Mouse (Mus musculus): ENCODE results near the gene Gper1. TPM values are rescaled to one million over a fixed set of nuclear protein-coding genes. Genes with fewer than 3 reads are reported as not detected.

The Gper1 gene
- total and polyA plus RNA-seq, 3 experiments: not detected

GRCm38 (mm10) chr5:139466801-139467200 is 43.9 kb downstream of the Gper1 start:
- ATAC-seq (ENCODE audit: extremely low read depth, insufficient number of reproducible peaks, low FRiP score, poor library complexity, severe bottlenecking): no peak

GRCm38 (mm10) chr5:139467998-139468397 is 45.0 kb downstream of the Gper1 start:
- peaks cover 30% of the 10 kb centered on the region for H3K36me3 ChIP-seq (replicated peaks)
- no peak for DNase-seq (ENCODE audit: low spot score)
- ATAC-seq (ENCODE audit: extremely low read depth, insufficient number of reproducible peaks, low FRiP score, poor library complexity, severe bottlenecking): no peak
- no peaks in the 10 kb centered on the region for H3K9me3 ChIP-seq (replicated peaks)
- H3K4me1 ChIP-seq (ENCODE audit: insufficient read depth, low read depth, low read length): peaks cover 10% of the 10 kb centered on the region; the same call in 1 of the 2 replicates
- no peak for TF ChIP-seq CTCF (IDR thresholded peaks at IDR 0.05; ENCODE audit: low read depth, low read length)
- no peak for TF ChIP-seq GATA2 (IDR thresholded peaks at IDR 0.05; ENCODE audit: borderline replicate concordance, low read depth, low read length)
- TF ChIP-seq TAL1 (conservative IDR thresholded peaks at IDR 0.05; ENCODE audit: low read depth, low read length): no peak
- no peak for TF ChIP-seq GATA1 (IDR thresholded peaks at IDR 0.05; ENCODE audit: borderline replicate concordance, low read length)
- no peak for TF ChIP-seq POLR2AphosphoS5 (IDR thresholded peaks at IDR 0.05; ENCODE audit: insufficient replicate concordance, low read depth, low read length)
- peaks cover 7% of the 10 kb centered on the region; the same call in 1 of the 2 replicates for H3K27me3 ChIP-seq (ENCODE audit: insufficient read depth, low read length)
- no peak overlapping the region for H3K4me3 ChIP-seq (ENCODE audit: low read depth, low read length)

More at GRCm38 (mm10) chr5:139466801-139467200, 43.9 kb downstream of the Gper1 start:
- Histone ChIP-seq H3K4me1 (ENCODE audit: insufficient read depth, low read depth, low read length) (peaks cover 10% of the 10 kb centered on the region; the same call in 1 of the 2 replicates), H3K27me3 (ENCODE audit: insufficient read depth, low read length) (peaks cover 8% of the 10 kb centered on the region; the same call in 1 of the 2 replicates), H3K36me3 (replicated peaks) (peaks cover 18% of the 10 kb centered on the region), H3K9me3 (replicated peaks) (no peaks in the 10 kb centered on the region), H3K4me3 (ENCODE audit: low read depth, low read length) (no peak overlapping the region)
- TF ChIP-seq GATA1 (IDR thresholded peaks at IDR 0.05; ENCODE audit: borderline replicate concordance, low read length): no peak
- no peak for TF ChIP-seq POLR2AphosphoS5 (IDR thresholded peaks at IDR 0.05; ENCODE audit: insufficient replicate concordance, low read depth, low read length)
- TF ChIP-seq TAL1 (conservative IDR thresholded peaks at IDR 0.05; ENCODE audit: low read depth, low read length): no peak
- TF ChIP-seq CTCF (IDR thresholded peaks at IDR 0.05; ENCODE audit: low read depth, low read length): no peak
- TF ChIP-seq GATA2 (IDR thresholded peaks at IDR 0.05; ENCODE audit: borderline replicate concordance, low read depth, low read length): no peak
- no peak for DNase-seq (ENCODE audit: low spot score)

- TF ChIP-seq GATA2 (IDR thresholded peaks at IDR 0.05; ENCODE audit: borderline replicate concordance, low read depth, low read length): no peak
- no peak for TF ChIP-seq CTCF (IDR thresholded peaks at IDR 0.05; ENCODE audit: low read depth, low read length)
- no peak for TF ChIP-seq GATA1 (IDR thresholded peaks at IDR 0.05; ENCODE audit: borderline replicate concordance, low read length)
- TF ChIP-seq POLR2AphosphoS5 (IDR thresholded peaks at IDR 0.05; ENCODE audit: insufficient replicate concordance, low read depth, low read length): no peak
- no peak for TF ChIP-seq TAL1 (conservative IDR thresholded peaks at IDR 0.05; ENCODE audit: low read depth, low read length)
- Histone ChIP-seq H3K4me3 (ENCODE audit: low read depth, low read length) (no peak overlapping the region), H3K27me3 (ENCODE audit: insufficient read depth, low read length) (no peaks in the 10 kb centered on the region), H3K36me3 (replicated peaks) (peaks cover 95% of the 10 kb centered on the region), H3K9me3 (replicated peaks) (no peaks in the 10 kb centered on the region), H3K4me1 (ENCODE audit: insufficient read depth, low read depth, low read length) (no peaks in the 10 kb centered on the region)
- ATAC-seq (ENCODE audit: extremely low read depth, insufficient number of reproducible peaks, low FRiP score, poor library complexity, severe bottlenecking) (no peak), DNase-seq (ENCODE audit: low spot score) (no peak)
Observed at GRCm38 (mm10) chr5:139474741-139475140, 51.8 kb downstream of the Gper1 start.

Other genes with a start within 250 kb of the Gper1 start
- gene Sun1, start 222.5 kb upstream of the Gper1 start, total RNA-seq (2014; fragmentation: Nextera tagmentation): 32.8 and 61.2 TPM in 2 replicates
- 45.7 and 45.8 TPM in 2 replicates for gene Sun1, start 222.5 kb upstream of the Gper1 start, total RNA-seq (2017)
- gene Sun1, start 222.5 kb upstream of the Gper1 start, polyA plus RNA-seq (2012): 7.6 and 11.8 TPM in 2 replicates
- gene Get4, start 170.8 kb upstream of the Gper1 start, total RNA-seq (2014; fragmentation: Nextera tagmentation): 37.3 and 45.3 TPM in 2 replicates
- gene Get4, start 170.8 kb upstream of the Gper1 start, total RNA-seq (2017): 22.3 and 23.9 TPM in 2 replicates
- 68.0 and 71.2 TPM in 2 replicates for gene Get4, start 170.8 kb upstream of the Gper1 start, polyA plus RNA-seq (2012)
- gene Adap1, start 97.5 kb upstream of the Gper1 start, total RNA-seq (2014; fragmentation: Nextera tagmentation): 1.2 and 2.3 TPM in 2 replicates
- gene Adap1, start 97.5 kb upstream of the Gper1 start, total RNA-seq (2017): 1.3 and 1.4 TPM in 2 replicates
- 1.7 and 1.8 TPM in 2 replicates for gene Adap1, start 97.5 kb upstream of the Gper1 start, polyA plus RNA-seq (2012)
- gene Cox19, start 71.7 kb upstream of the Gper1 start, total RNA-seq (2014; fragmentation: Nextera tagmentation): 4.8 and 10.0 TPM in 2 replicates
- gene Cox19, start 71.7 kb upstream of the Gper1 start, total RNA-seq (2017): 40.8 and 41.0 TPM in 2 replicates
- gene Cox19, start 71.7 kb upstream of the Gper1 start, polyA plus RNA-seq (2012): 35.7 and 37.7 TPM in 2 replicates
- not detected in 2 replicates for gene Cyp2w1, start 70.5 kb upstream of the Gper1 start, total RNA-seq (2014; fragmentation: Nextera tagmentation)
- gene Cyp2w1, start 70.5 kb upstream of the Gper1 start, total RNA-seq (2017): not detected in 2 replicates
- gene Cyp2w1, start 70.5 kb upstream of the Gper1 start, polyA plus RNA-seq (2012): not detected in 2 replicates
- 34.2 and 36.5 TPM in 2 replicates for gene Gpr146, start 45.5 kb upstream of the Gper1 start, total RNA-seq (2014; fragmentation: Nextera tagmentation)
- gene Gpr146, start 45.5 kb upstream of the Gper1 start, total RNA-seq (2017): 26.8 and 27.4 TPM in 2 replicates
- gene Gpr146, start 45.5 kb upstream of the Gper1 start, polyA plus RNA-seq (2012): 18.1 and 21.3 TPM in 2 replicates
- 0.83 TPM in 1 of 2 replicates, not detected in the other for gene C130050O18Rik, start 17.9 kb upstream of the Gper1 start, total RNA-seq (2014; fragmentation: Nextera tagmentation)
- 0.06 and 0.33 TPM in 2 replicates for gene C130050O18Rik, start 17.9 kb upstream of the Gper1 start, total RNA-seq (2017)
- gene C130050O18Rik, start 17.9 kb upstream of the Gper1 start, polyA plus RNA-seq (2012): 0.03 and 0.07 TPM in 2 replicates
- gene 3110082I17Rik, start 37.4 kb downstream of the Gper1 start, total RNA-seq (2014; fragmentation: Nextera tagmentation): 12.7 and 16.4 TPM in 2 replicates
- 18.8 and 20.5 TPM in 2 replicates for gene 3110082I17Rik, start 37.4 kb downstream of the Gper1 start, total RNA-seq (2017)
- 48.6 and 62.6 TPM in 2 replicates for gene 3110082I17Rik, start 37.4 kb downstream of the Gper1 start, polyA plus RNA-seq (2012)
- 22.7 and 26.0 TPM in 2 replicates for gene Zfand2a, start 61.4 kb downstream of the Gper1 start, total RNA-seq (2014; fragmentation: Nextera tagmentation)
- gene Zfand2a, start 61.4 kb downstream of the Gper1 start, total RNA-seq (2017): 10.2 and 13.7 TPM in 2 replicates
- gene Zfand2a, start 61.4 kb downstream of the Gper1 start, polyA plus RNA-seq (2012): 1.8 and 2.7 TPM in 2 replicates
- not detected in 2 replicates for gene Uncx, start 120.3 kb downstream of the Gper1 start, total RNA-seq (2014; fragmentation: Nextera tagmentation)
- gene Uncx, start 120.3 kb downstream of the Gper1 start, total RNA-seq (2017): not detected in 2 replicates
- gene Uncx, start 120.3 kb downstream of the Gper1 start, polyA plus RNA-seq (2012): not detected in 2 replicates

All from G1E (cell line).